Mouse (Mus musculus): Measurements from ENCODE around the gene Gad1. TPM values are rescaled to one million over a fixed set of nuclear protein-coding genes. Genes with fewer than 3 reads are reported as not detected.
"Not testable (repeated sequence)": the region's sequence is repeated elsewhere in the genome, so short reads cannot be mapped to it uniquely, and the experiment has no call there.

Gene Gad1
- 1 to 10 TPM; 1.1 to 1.6 TPM for total RNA-seq (2021)
- long read RNA-seq, experiment 1, partial matches to known transcripts, result 0 of 1 reads
- long read RNA-seq, experiment 1, other reads (novel, unspliced or antisense), result 1 of 1 reads
- long read RNA-seq, experiment 2, partial matches to known transcripts, result 0 of 1 reads
- long read RNA-seq, experiment 2, other reads (novel, unspliced or antisense), result 1 of 1 reads

- intact Hi-C loops (cut with DNase I), result no loop called here
- DNase-seq, result no peak
Observed at GRCm38 (mm10) chr2:70552772-70553171, at the start of gene Gad1. Gene Gad1, plus strand, starts transcription at chr2:70553072.

- intact Hi-C loops (cut with DNase I), result no loop called here
- DNase-seq, result no peak
Observed at GRCm38 (mm10) chr2:70503436-70503835, 49.4 kb upstream of the Gad1 start.

GRCm38 (mm10) chr2:70505229-70505628 lies 47.6 kb upstream of the Gad1 start:
- intact Hi-C loops (cut with DNase I), result no loop called here
- no peak for DNase-seq

- intact Hi-C loops (cut with DNase I), result no loop called here
- DNase-seq, result no peak
Observed at GRCm38 (mm10) chr2:70505896-70506295, 47.0 kb upstream of the Gad1 start.

- intact Hi-C loops (cut with DNase I), result no loop called here
- DNase-seq, result no peak
Observed at GRCm38 (mm10) chr2:70506372-70506771, 46.5 kb upstream of the Gad1 start.

GRCm38 (mm10) chr2:70508496-70508895 lies 44.4 kb upstream of the Gad1 start, which contains the start of gene Erich2:
Gene Erich2, plus strand, starts transcription at chr2:70508819.
- intact Hi-C loops (cut with DNase I), result no loop called here
- DNase-seq, result no peak

GRCm38 (mm10) chr2:70509021-70509632 lies 43.7 kb upstream of the Gad1 start:
- intact Hi-C loops (cut with DNase I), result no loop called here
- DNase-seq, result peak; percentile 22 to 27

- DNase-seq; intact Hi-C loops (cut with DNase I): not testable (repeated sequence)
Observed at GRCm38 (mm10) chr2:70538283-70538682, 14.6 kb upstream of the Gad1 start.

- intact Hi-C loops (cut with DNase I), result no loop called here
- DNase-seq, result no peak
Observed at GRCm38 (mm10) chr2:70550671-70551070, 2.2 kb upstream of the Gad1 start.

GRCm38 (mm10) chr2:70551446-70551845 lies 1.4 kb upstream of the Gad1 start:
- intact Hi-C loops (cut with DNase I), result no loop called here
- no peak for DNase-seq

- intact Hi-C loops (cut with DNase I), result no loop called here
- DNase-seq, result no peak
Observed at GRCm38 (mm10) chr2:70552067-70552598, 739 bp upstream of the Gad1 start.

- intact Hi-C loops (cut with DNase I), result no loop called here
Observed at GRCm38 (mm10) chr2:70553826-70554225, 954 bp downstream of the Gad1 start.

GRCm38 (mm10) chr2:70558112-70558842 lies 5.4 kb downstream of the Gad1 start:
- peak in 1 of 2 experiments; percentile 38 for DNase-seq
- intact Hi-C loops (cut with DNase I), result loop anchor here (2.0 to 5.0 kb wide), 3 partner anchors 286 to 431 kb away; no protein-coding TSS in a partner anchor

More at GRCm38 (mm10) chr2:70553826-70554225, 954 bp downstream of the Gad1 start:
- no peak for DNase-seq

- intact Hi-C loops (cut with DNase I), result loop anchor here (2.0 to 5.0 kb wide), 3 partner anchors 287 to 432 kb away; no protein-coding TSS in a partner anchor
Observed at GRCm38 (mm10) chr2:70558843-70559451, 6.1 kb downstream of the Gad1 start.

GRCm38 (mm10) chr2:70559520-70559919 lies 6.6 kb downstream of the Gad1 start:
- DNase-seq, result no peak
- intact Hi-C loops (cut with DNase I), result loop anchor here (2.0 to 5.0 kb wide), 3 partner anchors 287 to 432 kb away; no protein-coding TSS in a partner anchor

More at GRCm38 (mm10) chr2:70558843-70559451, 6.1 kb downstream of the Gad1 start:
- DNase-seq, result no peak

GRCm38 (mm10) chr2:70561077-70561795 lies 8.4 kb downstream of the Gad1 start:
- intact Hi-C loops (cut with DNase I), result no loop called here
- DNase-seq, result peak in 1 of 2 experiments; percentile 19

- intact Hi-C loops (cut with DNase I), result no loop called here
- no peak for DNase-seq
Observed at GRCm38 (mm10) chr2:70562011-70562491, 9.2 kb downstream of the Gad1 start.

- intact Hi-C loops (cut with DNase I), result no loop called here
- DNase-seq, result no peak
Observed at GRCm38 (mm10) chr2:70562611-70562980, 9.7 kb downstream of the Gad1 start.

GRCm38 (mm10) chr2:70562981-70563671 lies 10.3 kb downstream of the Gad1 start:
- DNase-seq, result no peak
- intact Hi-C loops (cut with DNase I), result no loop called here
